Mouse (Mus musculus) midbrain, embryonic 15.5 days (tissue): Measurements from ENCODE around the gene Smok2a. TPM values are rescaled to one million over a fixed set of nuclear protein-coding genes. Genes with fewer than 3 reads are reported as not detected.
"Not testable (repeated sequence)": the region's sequence is repeated elsewhere in the genome, so short reads cannot be mapped to it uniquely, and the experiment has no call there.

ENCODE experiments used
- ATAC-seq: fragments of 200-750 bp; cut with Nextera tagmentation; replicated peaks from 2 replicates; pipeline ENCODE4 v1.8.0; 2017; ENCODE audit warnings: moderate TSS enrichment
- H3K27ac ChIP-seq: fragments of 300-500 bp; sonication (generic); 2 replicates; pipeline ENCODE4 v1.5.1; 2015; ENCODE audit warnings: mild to moderate bottlenecking, inconsistent platforms
- H3K27me3 ChIP-seq: fragments of 300-500 bp; sonication (generic); replicated peaks from 2 replicates; pipeline ENCODE4 v1.6.1; 2015; ENCODE audit warnings: inconsistent platforms
- H3K36me3 ChIP-seq: fragments of 300-500 bp; sonication (generic); replicated peaks from 2 replicates; pipeline ENCODE4 v1.6.1; 2015; ENCODE audit warnings: inconsistent platforms
- H3K4me1 ChIP-seq: fragments of 300-500 bp; sonication (generic); 2 replicates; pipeline ENCODE4 v1.6.1; 2015; ENCODE audit warnings: inconsistent platforms
- H3K4me2 ChIP-seq: fragments of 300-500 bp; sonication (generic); 2 replicates; pipeline ENCODE4 v1.6.1; 2015; ENCODE audit warnings: inconsistent platforms, mild to moderate bottlenecking, moderate library complexity
- H3K4me3 ChIP-seq: fragments of 300-500 bp; sonication (generic); 2 replicates; pipeline ENCODE4 v1.5.1; 2015; ENCODE audit warnings: mild to moderate bottlenecking, inconsistent platforms
- H3K9ac ChIP-seq: fragments of 300-500 bp; sonication (generic); 2 replicates; pipeline ENCODE4 v1.6.1; 2015; ENCODE audit warnings: mild to moderate bottlenecking, inconsistent platforms
- H3K9me3 ChIP-seq: fragments of 300-500 bp; sonication (generic); 2 replicates; pipeline ENCODE4 v1.6.1; 2016; ENCODE audit warnings: inconsistent platforms
- WGBS: fragments of 180-500 bp; shearing (Covaris S2); methylation state at CpG from one replicate; pipeline ENCODE4 v1.1.7; 2015; ENCODE audit warnings: mixed read lengths; 5-methylcytosine and 5-hydroxymethylcytosine counted together
- polyA plus RNA-seq: library from polyadenylated mRNA; unstranded; fragments of >200 nt; fragmentation: Nextera tagmentation; extraction: Ambion mirVana; gene quantifications from 2 replicates; pipeline ENCODE4 v1.2.1, GENCODE M21; 2015

The Smok2a gene
- not detected in 2 replicates for polyA plus RNA-seq

- no peak for ATAC-seq
Measured at GRCm38 (mm10) chr17:13220888-13221287, at the start of gene Smok2a. Smok2a (plus strand) TSS chr17:13221188.

GRCm38 (mm10) chr17:13173578-13173977 lies 47.4 kb upstream of the Smok2a start:
- H3K9ac ChIP-seq, H3K4me3 ChIP-seq, H3K4me2 ChIP-seq, H3K9me3 ChIP-seq, H3K27me3 ChIP-seq, H3K36me3 ChIP-seq, H3K27ac ChIP-seq, H3K4me1 ChIP-seq, ATAC-seq: not testable (repeated sequence)
- WGBS: 88% methylated on average over 6 of the region's 6 CpGs

More at GRCm38 (mm10) chr17:13220888-13221287, at the start of gene Smok2a:
- peaks cover 72% of the 10 kb centered on the region for H3K9me3 ChIP-seq
- no peaks in the 10 kb centered on the region for H3K4me1 ChIP-seq
- H3K9ac ChIP-seq: no peak within 1 kb of the TSS
- 84% methylated on average over 3 of the region's 3 CpGs for WGBS
- no peaks in the 10 kb centered on the region for H3K36me3 ChIP-seq
- no peaks in the 10 kb centered on the region for H3K27me3 ChIP-seq
- H3K4me2 ChIP-seq: no peak within 1 kb of the TSS
- no peak within 1 kb of the TSS for H3K4me3 ChIP-seq
- H3K27ac ChIP-seq: no peak within 1 kb of the TSS

GRCm38 (mm10) chr17:13174029-13174428 lies 47.0 kb upstream of the Smok2a start:
- WGBS: 47% methylated on average over 2 of the region's 3 CpGs
- H3K36me3 ChIP-seq, H3K4me1 ChIP-seq, H3K27ac ChIP-seq, H3K4me3 ChIP-seq, H3K4me2 ChIP-seq, H3K9me3 ChIP-seq, ATAC-seq, H3K9ac ChIP-seq, H3K27me3 ChIP-seq: not testable (repeated sequence)

GRCm38 (mm10) chr17:13175609-13176008 lies 45.4 kb upstream of the Smok2a start:
- H3K9me3 ChIP-seq, H3K4me1 ChIP-seq, ATAC-seq, H3K27me3 ChIP-seq, H3K27ac ChIP-seq, H3K4me2 ChIP-seq, H3K4me3 ChIP-seq, H3K36me3 ChIP-seq, H3K9ac ChIP-seq: not testable (repeated sequence)
- WGBS: 29% methylated on average over 1 of the region's 1 CpGs

- not testable (repeated sequence) for H3K4me1 ChIP-seq, H3K27ac ChIP-seq, H3K36me3 ChIP-seq, H3K4me3 ChIP-seq, H3K4me2 ChIP-seq, H3K9ac ChIP-seq, H3K27me3 ChIP-seq
- H3K9me3 ChIP-seq: peaks cover 22% of the 10 kb centered on the region
- ATAC-seq: peak; percentile 60; the same call in 1 of the 2 replicates
- 55% methylated on average over 1 of the region's 1 CpGs for WGBS
Measured at GRCm38 (mm10) chr17:13177796-13178195, 43.2 kb upstream of the Smok2a start.

GRCm38 (mm10) chr17:13179021-13179420 lies 42.0 kb upstream of the Smok2a start:
- not testable (repeated sequence) for H3K36me3 ChIP-seq, H3K4me3 ChIP-seq, H3K4me1 ChIP-seq, H3K4me2 ChIP-seq, ATAC-seq, H3K27me3 ChIP-seq, H3K27ac ChIP-seq, H3K9ac ChIP-seq
- 85% methylated on average over 4 of the region's 4 CpGs for WGBS
- H3K9me3 ChIP-seq: peaks cover 27% of the 10 kb centered on the region

GRCm38 (mm10) chr17:13180491-13180890 lies 40.5 kb upstream of the Smok2a start:
- H3K4me3 ChIP-seq, H3K9ac ChIP-seq, H3K4me2 ChIP-seq, H3K4me1 ChIP-seq, ATAC-seq, H3K27ac ChIP-seq, H3K36me3 ChIP-seq, H3K27me3 ChIP-seq: not testable (repeated sequence)
- WGBS: 90% methylated on average over 5 of the region's 5 CpGs
- peaks cover 33% of the 10 kb centered on the region for H3K9me3 ChIP-seq

GRCm38 (mm10) chr17:13182712-13183111 lies 38.3 kb upstream of the Smok2a start:
- not testable (repeated sequence) for H3K4me1 ChIP-seq, H3K27me3 ChIP-seq, H3K27ac ChIP-seq, ATAC-seq, H3K4me3 ChIP-seq, H3K36me3 ChIP-seq, H3K4me2 ChIP-seq, H3K9ac ChIP-seq
- WGBS: 70% methylated on average over 3 of the region's 4 CpGs
- H3K9me3 ChIP-seq: peaks cover 47% of the 10 kb centered on the region

- not testable (repeated sequence) for H3K36me3 ChIP-seq, H3K27me3 ChIP-seq, ATAC-seq, H3K9ac ChIP-seq, H3K27ac ChIP-seq, H3K4me2 ChIP-seq, H3K4me1 ChIP-seq, H3K4me3 ChIP-seq
- peaks cover 45% of the 10 kb centered on the region for H3K9me3 ChIP-seq
- 90% methylated on average over 5 of the region's 5 CpGs for WGBS
Measured at GRCm38 (mm10) chr17:13184514-13184913, 36.5 kb upstream of the Smok2a start.

- not testable (repeated sequence) for H3K27ac ChIP-seq, H3K9ac ChIP-seq, H3K4me1 ChIP-seq, H3K4me2 ChIP-seq, H3K4me3 ChIP-seq, ATAC-seq, H3K27me3 ChIP-seq, H3K36me3 ChIP-seq
- H3K9me3 ChIP-seq: peaks cover 36% of the 10 kb centered on the region
- 84% methylated on average over 6 of the region's 6 CpGs for WGBS
Measured at GRCm38 (mm10) chr17:13186541-13186940, 34.4 kb upstream of the Smok2a start.

- WGBS: 67% methylated on average over 6 of the region's 6 CpGs
- not testable (repeated sequence) for H3K27ac ChIP-seq, ATAC-seq, H3K36me3 ChIP-seq, H3K4me3 ChIP-seq, H3K4me1 ChIP-seq, H3K9ac ChIP-seq, H3K4me2 ChIP-seq, H3K27me3 ChIP-seq
- peaks cover 33% of the 10 kb centered on the region for H3K9me3 ChIP-seq
Measured at GRCm38 (mm10) chr17:13187621-13188020, 33.4 kb upstream of the Smok2a start.

- H3K27me3 ChIP-seq, H3K4me2 ChIP-seq, ATAC-seq, H3K36me3 ChIP-seq, H3K27ac ChIP-seq, H3K9ac ChIP-seq, H3K4me3 ChIP-seq, H3K4me1 ChIP-seq: not testable (repeated sequence)
- WGBS: 83% methylated on average over 2 of the region's 2 CpGs
- peaks cover 30% of the 10 kb centered on the region for H3K9me3 ChIP-seq
Measured at GRCm38 (mm10) chr17:13188846-13189245, 32.1 kb upstream of the Smok2a start.

GRCm38 (mm10) chr17:13190836-13191583 lies 30.0 kb upstream of the Smok2a start:
- H3K9me3 ChIP-seq: peaks cover 28% of the 10 kb centered on the region
- ATAC-seq: 0 out of 2 replicates have a peak, but pooled peaks have one; percentile 21
- not testable (repeated sequence) for H3K27me3 ChIP-seq, H3K27ac ChIP-seq, H3K4me2 ChIP-seq, H3K4me3 ChIP-seq, H3K4me1 ChIP-seq, H3K36me3 ChIP-seq, H3K9ac ChIP-seq
- WGBS: 88% methylated on average over 10 of the region's 10 CpGs
